Mouse (Mus musculus) kidney, postnatal 10 days (tissue): ENCODE results near the gene Car5a.

Source experiments
- DNase-seq: peaks from one replicate; pipeline ENCODE4 v3.0.0; 2021; ENCODE audit warnings: mixed read lengths

Car5a gene

GRCm38 (mm10) chr8:121954981-121955555 lies 10.4 kb upstream of the Car5a start:
- DNase-seq = no peak

DNA sequence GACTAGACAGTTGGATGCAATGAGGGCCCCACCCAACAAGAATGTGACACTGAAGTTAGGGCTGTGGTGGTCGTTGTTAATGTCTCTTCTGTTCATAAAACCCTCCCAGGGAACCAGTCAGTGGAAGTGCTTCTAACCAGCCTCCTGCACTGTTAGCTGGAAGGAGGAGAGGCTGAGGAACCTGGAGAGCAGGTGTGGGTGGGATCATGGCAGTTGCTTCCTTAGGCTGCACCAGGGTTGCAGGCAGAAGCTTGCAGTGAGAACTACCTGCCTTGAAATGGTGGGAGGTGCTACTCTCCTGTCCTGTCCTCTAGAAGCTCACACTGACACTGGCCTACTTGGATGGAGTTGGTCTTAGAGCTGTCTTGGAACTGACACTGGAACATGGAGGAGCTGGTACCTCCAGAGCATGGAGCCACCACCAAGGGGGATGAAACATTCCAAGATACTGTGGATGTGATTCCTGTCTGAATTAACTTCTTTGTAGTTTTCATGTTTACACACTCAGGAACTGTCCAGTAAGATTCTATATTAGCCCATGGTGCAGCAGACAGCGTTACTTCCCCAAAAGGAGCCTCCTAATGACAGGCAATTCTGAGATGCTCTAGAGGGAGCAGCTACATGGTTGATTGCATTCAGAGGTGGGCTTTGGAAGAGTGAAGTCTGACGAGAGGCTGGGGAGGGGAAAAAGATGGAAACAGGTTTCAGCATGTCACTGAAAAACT lies 9.3 kb upstream of the Car5a start:
- DNase-seq = no peak

- peak; percentile 51 for DNase-seq
Observed at GRCm38 (mm10) chr8:121952800-121953199, 8.1 kb upstream of the Car5a start.

DNA sequence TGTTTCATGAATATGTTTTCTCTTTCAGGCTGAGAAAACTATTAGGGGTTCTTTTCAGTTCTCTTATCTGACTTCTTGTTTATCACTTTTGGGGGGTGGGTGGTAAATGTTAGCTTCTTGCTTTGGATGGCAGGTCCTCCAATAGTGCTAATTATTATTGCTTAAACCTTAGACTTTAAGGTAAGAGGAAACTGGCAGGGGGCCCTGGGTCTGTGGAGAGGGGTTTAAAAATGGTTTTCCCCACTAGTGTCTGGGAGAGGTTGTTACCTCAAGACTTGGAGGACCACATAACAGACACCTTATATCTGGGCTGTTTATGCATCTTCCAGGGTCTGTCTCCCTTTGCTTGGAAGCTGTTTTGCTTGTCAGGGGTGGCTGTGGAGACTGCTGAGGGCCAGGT lies 7.4 kb upstream of the Car5a start:
- no peak for DNase-seq

DNA sequence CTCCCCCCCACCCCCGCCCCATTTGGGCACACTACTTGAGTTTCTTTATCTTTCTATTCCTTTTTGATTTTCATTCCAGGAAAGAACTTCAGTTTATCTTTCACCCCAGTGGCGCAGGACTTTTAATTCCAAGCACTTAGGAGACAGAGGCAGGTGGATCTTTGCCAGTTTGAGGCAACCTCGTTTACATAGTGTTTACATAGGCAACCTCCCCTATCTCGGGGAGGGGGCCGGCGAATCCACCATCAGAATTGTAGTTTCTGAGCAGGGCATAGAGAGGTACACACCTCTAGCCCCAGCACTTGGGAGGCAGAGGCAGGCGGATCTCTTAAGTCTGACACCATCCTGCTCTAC lies 6.9 kb upstream of the Car5a start:
- peak; percentile 28 for DNase-seq

GRCm38 (mm10) chr8:121950749-121951655 lies 6.3 kb upstream of the Car5a start:
- DNase-seq = peak; percentile 80

- DNase-seq = peak; percentile 99
Observed at GRCm38 (mm10) chr8:121949941-121950748, 5.4 kb upstream of the Car5a start.

GRCm38 (mm10) chr8:121949222-121949800 lies 4.6 kb upstream of the Car5a start, which contains the start of gene Banp:
Banp (plus strand) TSS chr8:121949750.
- DNase-seq = no peak

DNA sequence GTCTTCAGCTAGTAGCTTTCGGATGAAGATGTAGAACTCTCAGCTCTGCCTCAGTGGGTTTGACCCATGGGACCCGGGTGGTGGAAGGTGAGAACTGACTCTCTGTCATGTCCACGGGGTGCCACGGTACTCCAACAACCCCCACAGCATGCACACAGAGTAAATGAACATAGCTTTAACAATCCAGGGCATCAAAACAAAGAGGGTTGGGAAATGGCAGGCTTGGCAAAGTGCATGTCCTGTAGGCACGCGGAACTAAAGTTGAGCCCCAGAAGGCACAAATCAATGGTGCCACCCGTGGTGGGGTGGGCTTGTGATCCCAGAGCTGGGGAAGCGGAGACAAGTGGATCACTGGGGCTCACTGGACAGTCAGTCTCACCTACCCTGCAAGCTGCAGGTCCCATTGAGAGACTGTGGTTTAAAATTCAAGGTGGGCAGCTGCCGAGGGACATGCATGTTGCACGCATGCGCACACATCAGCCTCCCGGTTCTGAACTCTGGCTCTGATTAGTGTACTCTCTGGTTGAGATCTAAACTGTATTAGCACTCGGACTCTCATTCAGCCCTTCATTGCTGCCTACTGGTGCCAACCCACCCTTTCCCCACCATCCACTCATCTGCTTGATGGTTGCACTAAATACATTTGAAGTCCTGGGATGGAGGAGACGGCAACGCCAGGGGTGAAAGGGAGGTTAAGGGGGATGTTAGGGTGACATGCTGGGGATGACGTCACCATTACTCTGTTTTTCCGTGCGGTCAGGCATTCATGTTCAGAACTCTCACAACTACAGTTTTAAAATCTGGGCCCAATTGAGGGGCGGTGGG lies 3.8 kb upstream of the Car5a start:
- peak; percentile 20 for DNase-seq

DNA sequence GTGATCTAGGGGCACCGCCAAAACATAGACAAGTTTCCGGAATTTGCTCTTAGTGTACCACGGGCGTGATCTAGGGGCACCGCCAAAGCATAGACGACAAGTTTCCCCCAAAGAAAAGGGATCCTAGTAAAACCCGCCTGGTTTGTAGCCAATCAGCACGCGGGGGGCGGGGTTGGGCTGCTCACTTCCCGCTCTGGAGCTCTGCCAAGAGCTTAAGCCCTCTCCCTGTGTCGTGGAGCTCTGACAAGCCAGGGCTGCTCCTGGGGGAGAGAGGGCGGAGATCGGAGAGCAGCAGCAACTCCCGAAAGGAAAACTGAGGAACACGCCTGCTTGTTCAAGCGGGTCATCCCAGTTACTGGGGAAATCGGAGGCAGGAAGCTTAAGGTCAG lies 3.0 kb upstream of the Car5a start:
- DNase-seq = peak; percentile 97

- peak; percentile 25 for DNase-seq
Observed at GRCm38 (mm10) chr8:121947047-121947752, 2.5 kb upstream of the Car5a start.

DNA sequence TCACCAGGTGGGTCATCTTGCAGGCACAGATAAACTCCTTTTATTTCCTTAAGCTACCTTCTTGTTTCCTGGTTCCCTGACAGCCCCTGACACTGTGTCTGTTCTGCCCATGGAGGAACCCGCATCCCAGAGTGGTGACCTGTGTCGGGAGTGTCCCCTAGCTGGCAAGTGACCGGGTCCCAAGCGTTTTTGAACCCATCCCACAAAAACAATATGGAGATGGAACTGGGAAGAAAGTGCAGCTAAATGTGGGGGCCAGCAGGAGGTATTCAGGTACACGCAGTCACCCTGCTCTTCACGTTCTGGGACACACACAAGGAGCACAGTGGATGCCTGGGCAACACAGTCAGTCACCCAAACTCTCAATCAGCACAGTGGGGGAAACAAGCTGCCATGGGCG lies 1.6 kb upstream of the Car5a start:
- no peak for DNase-seq

DNA sequence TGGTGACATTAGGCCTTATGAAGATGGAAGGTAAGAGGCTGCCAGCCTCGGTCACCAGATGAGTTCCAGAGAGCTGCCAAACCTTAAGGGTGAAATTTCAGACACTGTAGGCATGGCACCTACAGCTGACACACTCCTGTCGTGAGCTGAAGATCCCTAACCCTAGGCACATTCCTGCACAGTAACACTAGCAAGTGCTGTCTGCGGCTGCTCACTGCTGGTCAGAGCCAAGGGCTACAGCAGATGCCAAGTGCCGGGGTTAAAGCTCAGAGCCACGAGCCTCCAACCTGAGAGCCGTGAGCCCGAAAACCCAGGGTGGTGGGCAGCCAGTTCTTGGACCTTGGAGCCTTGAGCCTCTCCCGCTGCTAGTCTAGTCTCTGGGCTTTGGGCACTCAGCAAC lies 988 bp downstream of the Car5a start:
- peak; percentile 39 for DNase-seq

- no peak for DNase-seq
Observed at GRCm38 (mm10) chr8:121943057-121943540, 1.6 kb downstream of the Car5a start.

DNA sequence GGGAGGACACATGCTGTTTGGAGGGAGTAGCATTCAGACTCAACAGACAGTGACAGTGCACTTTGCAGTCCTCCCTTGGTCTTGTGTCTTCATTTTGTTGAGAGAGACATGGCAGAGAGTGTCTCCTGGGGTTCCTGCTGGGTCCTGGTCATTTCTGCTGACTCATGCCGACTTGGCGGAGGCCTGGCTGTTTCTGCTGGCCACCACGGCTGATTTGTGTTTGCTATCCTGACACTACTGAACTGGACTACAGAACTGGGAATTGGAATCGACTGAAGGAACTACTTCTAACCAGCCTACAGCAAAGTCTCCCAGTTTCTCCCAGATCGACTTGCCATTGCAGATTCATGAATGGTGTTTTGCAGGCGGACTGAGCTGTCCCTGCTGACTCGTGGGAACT lies 6.0 kb downstream of the Car5a start:
- DNase-seq = no peak

DNA sequence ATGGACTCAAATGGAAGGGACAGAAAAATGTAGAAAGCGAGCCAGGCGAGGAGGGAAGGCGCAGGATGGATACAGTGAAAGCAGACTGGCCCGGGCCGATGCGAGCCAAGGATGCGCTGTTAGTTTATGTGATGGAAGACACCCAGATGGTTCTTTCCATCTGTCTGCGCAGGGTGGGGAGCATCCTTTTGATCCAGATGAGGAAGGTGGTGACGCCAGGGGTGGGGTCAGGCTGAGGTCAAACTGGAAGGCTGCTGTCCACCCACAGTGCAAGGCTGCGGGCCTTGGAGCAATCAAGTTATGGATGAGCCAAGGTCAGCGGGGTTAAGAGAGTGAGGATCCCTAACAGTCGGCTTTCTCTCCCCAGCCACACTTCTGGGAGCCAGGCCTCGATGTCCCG lies 8.3 kb downstream of the Car5a start:
- DNase-seq = peak; percentile 51

- peak; percentile 61 for DNase-seq
Observed at GRCm38 (mm10) chr8:121935341-121936294, 9.1 kb downstream of the Car5a start.

- no peak for DNase-seq
Observed at GRCm38 (mm10) chr8:121934923-121935322, 9.8 kb downstream of the Car5a start.

- peak; percentile 65 for DNase-seq
Observed at GRCm38 (mm10) chr8:121934506-121934905, 10.2 kb downstream of the Car5a start.
